Mouse (Mus musculus) neural tube, embryonic 14.5 days (tissue): ENCODE data around the gene Polk. TPM values are rescaled to one million over a fixed set of nuclear protein-coding genes. Genes with fewer than 3 reads are reported as not detected.
A peak's percentile ranks its signal among the peaks of the same experiment; 100 is the strongest.

Source experiments
- ATAC-seq: fragments of 200-750 bp; cut with Nextera tagmentation; 2 replicates; pipeline ENCODE4 v1.8.0; 2017; ENCODE audit warnings: low read depth, mild to moderate bottlenecking, moderate TSS enrichment, moderate library complexity
- H3K27ac ChIP-seq: fragments of 300-500 bp; sonication (generic); 2 replicates; pipeline ENCODE4 v1.5.1; 2014; ENCODE audit warnings: low read depth, mild to moderate bottlenecking, control low read depth, low read length, moderate library complexity, mixed read lengths
- H3K27me3 ChIP-seq: fragments of 300-500 bp; sonication (generic); 2 replicates; pipeline ENCODE4 v1.6.1; 2014; ENCODE audit warnings: low read length; ENCODE audit not compliant: control insufficient read depth, insufficient read depth
- H3K36me3 ChIP-seq: fragments of 300-500 bp; sonication (generic); 2 replicates; pipeline ENCODE4 v1.6.1; 2014; ENCODE audit warnings: low read length, mixed read lengths; ENCODE audit not compliant: control insufficient read depth, insufficient read depth
- H3K4me1 ChIP-seq: fragments of 300-500 bp; sonication (generic); 2 replicates; pipeline ENCODE4 v1.6.1; 2014; ENCODE audit warnings: low read length; ENCODE audit not compliant: control insufficient read depth, insufficient read depth
- H3K4me2 ChIP-seq: fragments of 300-500 bp; sonication (generic); 2 replicates; pipeline ENCODE4 v1.6.1; 2014; ENCODE audit warnings: mild to moderate bottlenecking, low read depth, low read length, control low read depth
- H3K4me3 ChIP-seq: fragments of 300-500 bp; sonication (generic); 2 replicates; pipeline ENCODE4 v1.5.1; 2014; ENCODE audit warnings: low read depth, low read length, control low read depth, mixed read lengths
- H3K9ac ChIP-seq: fragments of 300-500 bp; sonication (generic); replicated peaks from 2 replicates; pipeline ENCODE4 v1.6.1; 2014; ENCODE audit warnings: low read depth, mild to moderate bottlenecking, control low read depth, low read length, mixed read lengths
- H3K9me3 ChIP-seq: fragments of 300-500 bp; sonication (generic); 2 replicates; pipeline ENCODE4 v1.6.1; 2016; ENCODE audit warnings: low read length; ENCODE audit not compliant: control insufficient read depth
- WGBS: fragments of 180-500 bp; shearing (Covaris S2); extraction: QIAGEN DNeasy Blood & Tissue Kit; methylation state at CpG from one replicate; pipeline ENCODE4 v1.1.7; 2014; 5-methylcytosine and 5-hydroxymethylcytosine counted together
- polyA plus RNA-seq: library from polyadenylated mRNA; unstranded; fragments of >200 nt; fragmentation: Nextera tagmentation; extraction: Ambion mirVana; gene quantifications from 2 replicates; pipeline ENCODE4 v1.2.1, GENCODE M21; 2014

Gene Polk
- polyA plus RNA-seq, 1 experiment from 2014 or later, result 6.7 TPM

DNA sequence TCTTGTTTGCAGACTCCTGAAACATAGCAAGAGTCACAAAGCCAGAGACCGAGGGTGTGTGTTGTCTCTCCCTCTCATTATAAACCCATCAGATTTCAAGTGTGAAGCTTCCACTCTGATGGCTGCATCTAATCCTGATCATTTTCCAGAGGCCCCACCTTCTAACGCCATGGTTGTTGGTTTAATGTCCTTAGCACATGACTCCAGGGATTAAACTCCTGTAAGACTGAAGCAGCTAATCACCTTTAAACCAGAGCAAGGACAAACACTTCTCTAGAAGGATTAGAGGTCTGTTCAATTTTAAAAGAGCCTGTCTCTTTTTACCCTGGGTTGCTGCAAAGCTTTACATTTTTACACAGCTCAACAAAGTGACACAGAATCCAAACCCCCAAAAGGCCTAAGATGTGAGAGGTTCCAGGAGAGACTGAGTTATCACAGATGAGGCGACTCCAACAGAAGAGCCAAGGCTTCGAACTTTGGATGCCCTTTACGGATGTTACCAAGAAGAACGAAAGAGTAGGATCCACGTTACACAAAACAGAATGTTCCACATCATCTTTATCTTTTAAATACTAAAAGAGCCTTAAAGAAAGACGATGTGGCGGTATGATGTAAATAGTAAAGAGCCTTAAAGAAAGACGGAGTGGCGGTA, 92.0 kb downstream of the Polk start:
- H3K27ac ChIP-seq, result no peak overlapping the region
- no peak overlapping the region for H3K9ac ChIP-seq
- no peaks in the 10 kb centered on the region for H3K9me3 ChIP-seq
- no peaks in the 10 kb centered on the region for H3K4me1 ChIP-seq
- H3K4me2 ChIP-seq, result no peak overlapping the region
- no peaks in the 10 kb centered on the region for H3K27me3 ChIP-seq
- no peak for ATAC-seq
- H3K36me3 ChIP-seq, result no peaks in the 10 kb centered on the region
- H3K4me3 ChIP-seq, result no peak overlapping the region
- WGBS, result 85% methylated on average over 11 of the region's 11 CpGs

DNA sequence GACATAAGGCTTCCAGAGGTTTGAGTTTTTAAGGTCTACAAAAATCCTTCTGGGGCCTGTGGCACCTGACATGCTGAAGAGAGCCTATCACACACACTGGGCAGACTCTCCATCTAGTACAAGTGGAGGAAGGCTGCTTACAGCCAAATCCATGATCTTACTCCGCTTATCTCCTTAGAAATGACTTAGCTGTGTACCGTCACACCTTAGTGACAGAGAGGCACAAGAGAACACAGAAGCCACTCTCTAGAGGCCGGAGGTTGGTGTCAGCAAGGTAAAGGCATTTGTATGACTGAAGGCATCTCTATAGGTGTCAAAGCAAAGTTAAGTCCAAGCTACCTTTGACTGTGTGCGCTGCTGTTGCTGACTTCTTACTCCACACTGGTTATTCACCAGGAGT, 101.9 kb downstream of the Polk start:
- Histone ChIP-seq H3K27ac (no peak overlapping the region), H3K27me3 (no peaks in the 10 kb centered on the region), H3K36me3 (no peaks in the 10 kb centered on the region), H3K4me3 (no peak overlapping the region), H3K4me2 (no peak overlapping the region), H3K9me3 (no peaks in the 10 kb centered on the region), H3K4me1 (no peaks in the 10 kb centered on the region), H3K9ac (no peak overlapping the region)
- WGBS, result 87% methylated on average over 4 of the region's 4 CpGs
- no peak for ATAC-seq

DNA sequence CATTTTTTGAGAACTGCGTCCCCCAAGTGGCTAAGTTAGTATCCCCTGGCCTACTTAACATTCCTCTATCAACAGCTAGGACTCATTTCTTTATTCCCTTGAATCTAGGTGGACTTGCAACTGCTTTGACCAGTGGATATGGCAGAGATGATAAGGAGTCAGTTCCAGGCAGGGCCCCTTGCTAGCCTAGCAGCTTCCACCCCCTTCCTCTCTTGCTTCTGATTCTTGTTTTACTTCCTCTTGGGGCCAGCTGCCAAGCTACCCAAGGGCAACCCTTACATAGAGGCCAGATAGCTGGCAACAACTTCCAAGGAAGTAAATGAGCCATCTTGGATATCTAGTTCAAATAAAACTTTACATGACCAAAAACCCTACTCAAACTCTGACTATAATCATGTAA, 105.5 kb downstream of the Polk start:
- Histone ChIP-seq H3K4me1 (no peaks in the 10 kb centered on the region), H3K36me3 (no peaks in the 10 kb centered on the region), H3K4me3 (no peak overlapping the region), H3K27me3 (no peaks in the 10 kb centered on the region), H3K4me2 (no peak overlapping the region), H3K9ac (no peak overlapping the region), H3K9me3 (no peaks in the 10 kb centered on the region), H3K27ac (no peak overlapping the region)
- no peak for ATAC-seq
- 100% methylated on average over 1 of the region's 1 CpGs for WGBS

DNA sequence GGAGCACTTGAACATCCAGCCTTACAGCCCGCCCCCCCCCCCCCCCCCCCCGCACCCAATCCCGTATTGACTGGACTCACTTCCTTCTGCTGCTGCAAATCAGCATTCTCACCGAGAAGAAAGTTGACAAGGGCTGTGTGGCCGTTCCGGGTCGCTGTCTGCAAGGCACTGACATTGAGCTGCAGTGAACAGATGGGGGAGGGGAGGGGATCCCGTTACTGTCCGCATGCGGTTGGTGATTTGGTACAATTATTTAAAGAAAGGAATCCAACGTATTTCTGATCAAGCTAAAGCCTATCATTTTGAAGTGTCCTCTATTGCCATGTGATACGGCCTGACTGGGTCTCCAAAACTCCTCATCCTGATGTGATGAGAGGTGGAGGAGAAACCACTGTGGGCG, 106.6 kb downstream of the Polk start:
- Histone ChIP-seq H3K9ac (no peak overlapping the region), H3K4me1 (no peaks in the 10 kb centered on the region), H3K4me3 (no peak overlapping the region), H3K27ac (no peak overlapping the region), H3K27me3 (no peaks in the 10 kb centered on the region), H3K4me2 (no peak overlapping the region), H3K9me3 (no peaks in the 10 kb centered on the region), H3K36me3 (no peaks in the 10 kb centered on the region)
- WGBS, result 51% methylated on average over 12 of the region's 13 CpGs
- no peak for ATAC-seq

DNA sequence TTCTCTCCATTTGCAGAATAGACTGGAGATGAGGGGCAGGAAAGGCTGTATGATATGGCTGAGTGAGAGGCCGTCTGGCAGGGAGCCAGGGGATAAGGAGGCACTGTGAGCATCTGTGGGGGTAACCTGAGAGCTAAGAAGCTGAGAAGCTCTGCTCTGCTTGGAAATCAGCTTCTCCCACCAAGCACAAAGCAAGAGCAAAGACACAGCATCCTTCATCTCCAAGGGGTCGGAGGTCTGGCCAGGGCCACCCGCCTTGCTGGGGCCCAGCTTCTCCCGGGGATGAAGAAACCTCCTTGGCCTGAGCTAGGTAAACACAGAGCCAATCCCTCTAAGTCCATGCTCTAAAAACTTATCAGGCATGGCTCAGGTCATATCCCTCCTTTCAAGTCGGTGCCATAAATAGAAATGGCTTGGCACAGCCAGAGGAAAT, 107.5 kb downstream of the Polk start:
- Histone ChIP-seq H3K9ac (no peak overlapping the region), H3K27me3 (no peaks in the 10 kb centered on the region), H3K4me1 (no peaks in the 10 kb centered on the region), H3K4me3 (no peak overlapping the region), H3K4me2 (no peak overlapping the region), H3K36me3 (no peaks in the 10 kb centered on the region), H3K27ac (no peak overlapping the region), H3K9me3 (no peaks in the 10 kb centered on the region)
- 72% methylated on average over 5 of the region's 5 CpGs for WGBS
- ATAC-seq, result no peak

DNA sequence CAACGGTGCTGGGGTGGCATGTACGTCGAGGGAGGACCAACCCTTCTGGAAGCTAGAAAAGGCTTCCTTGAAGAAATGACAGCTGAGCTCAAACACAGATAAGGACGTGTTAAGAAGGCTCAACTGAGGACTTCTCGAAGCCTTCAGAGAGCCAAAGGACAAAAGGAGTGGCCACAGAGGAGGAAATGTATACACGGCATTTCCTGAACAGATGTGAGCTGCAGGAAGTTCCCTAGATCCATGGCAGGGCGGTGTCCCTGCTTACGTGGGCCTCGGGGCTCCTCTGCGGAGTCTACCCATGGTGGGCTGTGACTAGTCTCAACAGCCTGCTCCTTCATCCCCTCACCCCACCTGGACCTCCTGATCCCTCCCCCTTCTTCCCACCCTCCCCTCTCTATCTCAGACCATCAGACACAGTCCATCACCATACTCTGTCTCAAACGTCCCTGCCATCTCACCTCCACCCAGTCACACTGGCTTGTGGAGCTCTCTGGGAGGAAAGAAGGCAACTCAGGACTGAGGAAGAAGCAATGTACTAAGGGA, 108.7 kb downstream of the Polk start:
- no peak for ATAC-seq
- 82% methylated on average over 11 of the region's 11 CpGs for WGBS
- H3K4me2 ChIP-seq, result no peak overlapping the region
- H3K4me1 ChIP-seq, result no peaks in the 10 kb centered on the region
- H3K36me3 ChIP-seq, result no peaks in the 10 kb centered on the region
- no peaks in the 10 kb centered on the region for H3K9me3 ChIP-seq
- H3K9ac ChIP-seq, result no peak overlapping the region
- H3K4me3 ChIP-seq, result no peak overlapping the region
- H3K27me3 ChIP-seq, result no peaks in the 10 kb centered on the region
- no peak overlapping the region for H3K27ac ChIP-seq

DNA sequence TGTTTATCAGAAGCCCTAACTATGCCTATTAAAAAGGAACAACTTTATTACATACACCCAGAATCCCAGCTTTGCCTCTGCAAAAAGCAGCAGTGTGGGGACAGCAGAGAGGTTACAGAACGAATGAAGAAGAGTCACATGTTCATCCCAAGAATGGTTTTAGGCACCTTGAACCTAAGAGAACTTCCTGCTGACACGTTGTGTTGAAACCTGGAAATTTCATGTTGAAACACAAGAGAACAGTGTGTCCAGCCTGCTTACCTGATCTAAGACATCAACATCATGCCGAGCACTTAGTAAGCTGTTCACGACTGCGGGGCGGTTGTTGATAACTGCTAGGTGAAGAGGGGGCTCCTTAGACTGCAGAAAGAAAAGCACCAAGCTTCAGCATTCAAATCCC, 109.3 kb downstream of the Polk start:
- no peaks in the 10 kb centered on the region for H3K36me3 ChIP-seq
- H3K27me3 ChIP-seq, result no peaks in the 10 kb centered on the region
- no peaks in the 10 kb centered on the region for H3K4me1 ChIP-seq
- H3K27ac ChIP-seq, result no peak overlapping the region
- WGBS, result 90% methylated on average over 6 of the region's 6 CpGs
- ATAC-seq, result no peak
- no peaks in the 10 kb centered on the region for H3K9me3 ChIP-seq
- H3K4me2 ChIP-seq, result no peak overlapping the region
- H3K4me3 ChIP-seq, result no peak overlapping the region
- no peak overlapping the region for H3K9ac ChIP-seq

DNA sequence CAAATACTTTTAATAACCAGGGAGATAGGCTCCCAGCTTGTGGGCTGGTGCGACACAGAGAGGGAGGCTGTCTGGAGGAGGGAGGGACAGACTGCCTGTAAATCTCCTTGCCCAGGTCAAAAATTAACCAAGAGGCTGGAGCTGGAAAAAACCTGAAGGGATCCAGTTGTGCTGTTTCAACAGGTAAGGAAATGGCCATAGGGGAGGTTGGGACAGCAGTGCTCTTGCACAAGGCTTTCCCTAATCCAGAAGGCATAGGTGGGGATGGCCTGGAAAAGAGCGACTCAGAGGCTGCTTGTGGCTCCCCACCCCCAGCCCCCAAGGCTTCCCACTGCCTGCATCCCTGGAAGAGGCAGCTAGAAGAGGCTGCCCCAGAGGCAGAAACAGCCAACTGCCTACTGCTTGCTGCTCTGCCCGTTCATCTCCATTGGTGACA, 110.0 kb downstream of the Polk start:
- Histone ChIP-seq H3K9ac (no peak overlapping the region), H3K4me3 (no peak overlapping the region), H3K27me3 (no peaks in the 10 kb centered on the region), H3K4me2 (no peak overlapping the region), H3K27ac (no peak overlapping the region), H3K4me1 (no peaks in the 10 kb centered on the region), H3K9me3 (no peaks in the 10 kb centered on the region), H3K36me3 (no peaks in the 10 kb centered on the region)
- no peak for ATAC-seq
- WGBS, result 57% methylated on average over 3 of the region's 3 CpGs

DNA sequence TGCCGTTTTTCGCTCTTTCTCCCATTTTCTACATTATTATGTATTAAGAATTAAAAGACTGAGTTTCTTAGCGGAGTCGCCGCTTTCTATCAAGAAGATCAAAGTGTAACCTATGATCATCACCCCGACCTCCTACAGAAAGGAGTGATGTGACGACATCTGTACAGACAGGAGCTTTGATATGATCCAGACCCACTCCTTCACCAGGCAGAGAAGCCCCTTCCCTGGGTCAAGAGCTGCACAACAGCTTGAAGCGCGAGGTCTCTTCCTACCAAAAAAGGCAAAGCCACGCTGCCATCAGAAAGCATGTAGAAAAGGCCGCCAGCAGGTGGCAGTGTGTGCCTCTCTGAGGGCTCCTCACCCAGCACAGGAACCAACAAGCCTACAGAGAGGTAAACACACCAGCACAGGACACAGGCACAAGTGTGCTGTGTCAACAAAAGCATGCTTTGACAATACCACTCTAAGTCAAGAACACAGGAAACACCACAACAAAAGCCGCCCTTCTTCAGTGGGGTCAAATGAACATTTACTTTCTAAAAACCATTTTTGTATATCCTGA, 110.7 kb downstream of the Polk start:
- Histone ChIP-seq H3K9ac (no peak overlapping the region), H3K27ac (no peak overlapping the region), H3K4me1 (no peaks in the 10 kb centered on the region), H3K9me3 (no peaks in the 10 kb centered on the region), H3K4me3 (no peak overlapping the region), H3K36me3 (no peaks in the 10 kb centered on the region), H3K4me2 (no peak overlapping the region), H3K27me3 (no peaks in the 10 kb centered on the region)
- peak; percentile 84 for ATAC-seq
- 42% methylated on average over 12 of the region's 12 CpGs for WGBS
